Mouse (Mus musculus): Measurements from ENCODE around the gene Gpr33.

DNA sequence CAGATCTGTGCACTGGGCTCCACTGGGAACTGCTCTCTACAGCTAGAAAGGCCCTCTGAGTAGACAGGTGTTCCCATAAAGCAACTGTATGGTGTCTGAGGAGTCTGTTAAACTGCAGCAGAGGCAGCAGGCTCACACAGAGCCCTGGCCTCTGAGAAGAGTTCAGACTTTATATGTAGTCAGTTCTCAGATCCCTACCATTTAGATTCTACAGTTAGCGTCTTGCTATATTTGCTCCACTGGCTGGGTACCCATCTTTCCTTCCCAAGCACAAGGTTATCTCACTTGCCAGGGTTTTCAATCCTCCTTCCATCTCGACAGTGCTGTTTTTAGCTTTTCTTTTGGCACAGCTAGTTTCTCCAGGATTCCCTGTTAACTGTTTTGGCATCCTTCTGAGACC, 37.2 kb downstream of the Gpr33 start:
- TF ChIP-seq MAFK (IDR thresholded peaks at IDR 0.05; ENCODE audit: insufficient read depth, low read depth, low read length) (no peak), CHD2 (IDR thresholded peaks at IDR 0.05; ENCODE audit: low read depth, low read length) (no peak), ZNF384 (IDR thresholded peaks at IDR 0.05; ENCODE audit: low read depth, low read length) (no peak)

Data from ES-E14 (cell line).